Mouse (Mus musculus) limb, embryonic 13.5 days (tissue): ENCODE measurements around the gene Gm21170. TPM values are rescaled to one million over a fixed set of nuclear protein-coding genes. Genes with fewer than 3 reads are reported as not detected.
"Not testable (repeated sequence)": the region's sequence is repeated elsewhere in the genome, so short reads cannot be mapped to it uniquely, and the experiment has no call there.

ENCODE experiments used
- ATAC-seq: fragments of 200-750 bp; cut with Nextera tagmentation; 2 replicates; pipeline ENCODE4 v1.8.0; 2017; ENCODE audit warnings: low read depth, moderate number of reproducible peaks, moderate TSS enrichment; ENCODE audit not compliant: low FRiP score
- H3K27ac ChIP-seq: fragments of 300-500 bp; sonication (generic); 2 replicates; pipeline ENCODE4 v1.5.1; 2015; ENCODE audit warnings: inconsistent platforms, mild to moderate bottlenecking, moderate library complexity
- H3K27me3 ChIP-seq: fragments of 300-500 bp; sonication (generic); 2 replicates; pipeline ENCODE4 v1.6.1; 2015; ENCODE audit warnings: mild to moderate bottlenecking, inconsistent platforms
- H3K36me3 ChIP-seq: fragments of 300-500 bp; sonication (generic); 2 replicates; pipeline ENCODE4 v1.6.1; 2015; ENCODE audit warnings: inconsistent platforms, mild to moderate bottlenecking, moderate library complexity
- H3K4me1 ChIP-seq: fragments of 300-500 bp; sonication (generic); 2 replicates; pipeline ENCODE4 v1.6.1; 2015; ENCODE audit warnings: inconsistent platforms
- H3K4me2 ChIP-seq: fragments of 300-500 bp; sonication (generic); replicated peaks from 2 replicates; pipeline ENCODE4 v1.6.1; 2015; ENCODE audit warnings: inconsistent platforms, mild to moderate bottlenecking, moderate library complexity
- H3K4me3 ChIP-seq: fragments of 300-500 bp; sonication (generic); 2 replicates; pipeline ENCODE4 v1.5.1; 2015; ENCODE audit warnings: moderate library complexity, mild to moderate bottlenecking, inconsistent platforms
- H3K9ac ChIP-seq: fragments of 300-500 bp; sonication (generic); 2 replicates; pipeline ENCODE4 v1.6.1; 2015; ENCODE audit warnings: mild to moderate bottlenecking, inconsistent platforms
- H3K9me3 ChIP-seq: fragments of 300-500 bp; sonication (generic); 2 replicates; pipeline ENCODE4 v1.6.1; 2016; ENCODE audit warnings: inconsistent platforms
- WGBS: fragments of 180-500 bp; shearing (Covaris S2); methylation state at CpG from one replicate; pipeline ENCODE4 v1.1.7; 2015; 5-methylcytosine and 5-hydroxymethylcytosine counted together
- polyA plus RNA-seq: library from polyadenylated mRNA; unstranded; fragments of >200 nt; fragmentation: Nextera tagmentation; extraction: Ambion mirVana; gene quantifications from 2 replicates; pipeline ENCODE4 v1.2.1, GENCODE M21; 2015

The Gm21170 gene
- polyA plus RNA-seq, result not detected in 2 replicates

GRCm38 (mm10) chrY:47690998-47691397 lies at the start of gene Gm21170:
Gene Gm21170, minus strand, starts transcription at chrY:47691098.
- not testable (repeated sequence) for H3K27me3 ChIP-seq, H3K36me3 ChIP-seq, H3K4me3 ChIP-seq, H3K4me1 ChIP-seq, ATAC-seq, H3K9ac ChIP-seq, H3K27ac ChIP-seq, H3K9me3 ChIP-seq, H3K4me2 ChIP-seq
- WGBS, result no CpG with 5 or more reads among the region's 2 CpGs

Other genes starting within 250 kb of the Gm21170 start
- not detected in 2 replicates for gene Gm21256, start 240.1 kb downstream of the Gm21170 start, polyA plus RNA-seq